Mouse (Mus musculus) erythroid progenitor cell, adult 5-6 weeks (primary cell): Measurements from ENCODE around the gene Hist1h2af. TPM values are rescaled to one million over a fixed set of nuclear protein-coding genes. Genes with fewer than 3 reads are reported as not detected.

Source experiments
- ATAC-seq: replicated peaks from 2 replicates; pipeline ENCODE4 v1.8.0; 2016; ENCODE audit warnings: moderate number of reproducible peaks, mild to moderate bottlenecking, moderate TSS enrichment, inconsistent platforms; ENCODE audit not compliant: poor library complexity, low FRiP score, severe bottlenecking
- total RNA-seq, 2 experiments: library from RNA; stranded (forward) in 1 of 2; stranded (reverse) in 1 of 2; fragments of 150-400 nt in 1 of 2; fragments of 186-747, 209-891 nt in 1 of 2; gene quantifications; 2 replicates each; pipeline versions ENCODE4 v1.2.3 to v1.2.4; 2015 to 2017; ENCODE audit warnings: low replicate concordance in 2 of 2

Gene Hist1h2af
- total RNA-seq, 2 experiments from 2014 or later, result 320 to 7,993 TPM

- no peak for ATAC-seq
These were observed 23.6 kb upstream of the Hist1h2af start for GRCm38 (mm10) chr13:23510127-23510526.

DNA sequence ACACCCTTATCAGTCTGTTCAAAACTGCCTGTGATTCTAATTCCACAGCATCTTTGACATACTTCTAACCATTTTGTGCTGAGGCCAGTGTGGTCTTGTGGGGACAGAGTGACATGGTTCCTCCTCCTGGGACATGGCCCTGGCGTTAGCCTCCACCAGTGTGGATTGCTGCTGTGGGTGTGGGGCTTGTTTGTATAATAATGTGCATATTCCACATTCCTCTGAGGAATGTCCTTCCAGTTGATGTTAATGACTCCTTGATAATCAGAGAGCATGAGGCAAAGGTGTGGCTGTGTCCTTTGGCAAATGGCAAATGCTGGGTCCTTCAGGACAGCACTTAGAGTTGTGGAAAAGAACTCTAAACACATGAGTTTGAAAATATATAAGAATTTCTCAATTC, 20.2 kb upstream of the Hist1h2af start:
- no peak for ATAC-seq

DNA sequence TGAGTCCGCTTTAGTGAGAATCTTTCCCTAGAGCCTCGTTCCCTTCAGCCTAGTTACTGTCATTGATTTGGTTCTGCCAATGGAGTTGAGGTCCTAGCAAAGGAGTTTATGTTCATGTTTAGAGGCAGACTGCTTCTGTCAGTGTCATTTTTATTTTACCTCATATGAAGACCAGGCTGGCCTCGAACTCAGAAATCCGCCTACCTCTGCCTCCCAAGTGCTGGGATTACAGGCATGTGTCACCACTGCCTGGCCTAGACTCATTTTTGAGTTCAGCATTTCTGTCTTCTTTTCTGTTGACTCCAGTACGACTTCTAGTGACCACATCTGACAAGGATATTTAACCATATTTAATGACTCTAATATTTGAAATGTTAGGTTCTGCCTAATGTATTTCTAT, 18.4 kb upstream of the Hist1h2af start:
- no peak for ATAC-seq

- no peak for ATAC-seq
These were observed 17.7 kb upstream of the Hist1h2af start for GRCm38 (mm10) chr13:23515826-23516620.

DNA sequence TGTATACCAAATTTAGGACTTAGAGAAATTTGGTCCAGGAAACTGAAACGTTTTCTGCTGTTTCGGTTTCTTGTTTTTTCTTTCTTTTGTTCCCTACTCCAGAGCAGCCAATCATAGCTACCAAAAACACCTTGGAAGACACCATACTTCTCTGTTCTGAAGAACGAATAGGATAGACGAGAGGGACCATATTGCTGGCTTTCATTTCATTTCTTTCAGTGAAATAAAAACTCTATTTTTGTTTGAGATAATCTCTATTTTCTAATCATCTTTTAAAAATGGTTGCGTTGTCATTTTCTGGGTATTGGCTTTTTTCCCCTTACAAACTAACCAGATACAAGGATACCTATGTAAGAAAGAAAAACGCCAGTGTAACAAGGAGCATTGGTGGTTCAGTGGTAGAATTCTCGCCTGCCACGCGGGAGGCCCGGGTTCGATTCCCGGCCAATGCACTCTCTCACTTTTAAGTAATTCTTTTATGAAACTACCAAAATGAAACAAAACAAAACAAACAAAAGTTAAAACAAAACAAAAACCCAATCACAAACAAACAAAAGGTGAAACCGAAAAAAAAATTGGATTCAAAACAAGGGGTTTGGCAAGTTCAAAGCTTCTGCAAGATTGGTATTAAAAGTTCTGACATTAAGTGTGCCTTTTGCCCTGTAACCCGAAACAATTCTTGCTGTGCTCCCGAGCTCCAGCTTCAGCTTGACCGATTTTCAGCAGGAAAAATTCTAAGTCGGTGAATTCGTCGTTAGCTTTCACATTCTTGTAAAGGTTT, 16.7 kb upstream of the Hist1h2af start:
- ATAC-seq, result peak; percentile 27; the same call in 1 of the 2 replicates

- peak; percentile 66 for ATAC-seq
These were observed 16.0 kb upstream of the Hist1h2af start for GRCm38 (mm10) chr13:23517603-23518294.

GRCm38 (mm10) chr13:23518295-23518603, 15.5 kb upstream of the Hist1h2af start:
- ATAC-seq, result peak; percentile 13

DNA sequence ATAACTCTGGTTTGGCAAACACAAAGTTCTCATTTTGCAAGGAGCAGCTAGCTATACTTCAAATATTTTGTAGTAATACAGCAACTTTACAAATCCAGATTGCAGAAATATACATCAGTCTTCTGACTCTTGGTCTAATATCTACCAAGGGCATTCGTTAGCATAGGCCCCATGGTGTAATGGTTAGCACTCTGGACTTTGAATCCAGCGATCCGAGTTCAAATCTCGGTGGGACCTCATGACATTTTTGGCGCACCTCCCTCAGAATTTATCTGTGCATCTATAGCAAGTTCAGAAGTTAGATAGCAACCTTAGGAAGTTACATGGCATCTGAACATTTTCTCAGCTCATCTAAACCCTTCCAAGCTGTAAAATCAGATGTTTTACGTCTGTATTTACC, 14.8 kb upstream of the Hist1h2af start:
- peak; percentile 36 for ATAC-seq

- peak; percentile 31 for ATAC-seq
These were observed 14.3 kb upstream of the Hist1h2af start for GRCm38 (mm10) chr13:23519416-23519815.

DNA sequence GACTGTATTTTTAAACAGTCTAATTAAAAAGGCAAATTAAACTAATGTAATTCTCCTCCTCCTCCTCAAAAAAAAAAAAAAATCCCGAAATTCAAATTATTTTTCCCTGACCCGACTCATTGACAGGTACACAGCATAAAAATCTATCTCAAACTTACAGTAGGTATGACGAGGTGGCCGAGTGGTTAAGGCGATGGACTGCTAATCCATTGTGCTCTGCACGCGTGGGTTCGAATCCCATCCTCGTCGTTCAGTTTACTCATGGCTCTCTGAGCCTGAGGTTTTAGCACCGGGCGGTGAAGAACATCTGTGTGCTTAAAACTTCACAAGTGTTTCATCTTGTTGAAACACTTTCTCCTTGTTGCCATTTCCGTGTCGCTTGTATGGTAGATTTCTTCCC, 12.0 kb upstream of the Hist1h2af start:
- no peak for ATAC-seq

GRCm38 (mm10) chr13:23523976-23524375, 9.7 kb upstream of the Hist1h2af start:
- ATAC-seq, result no peak

- ATAC-seq, result peak; percentile 61; the same call in 1 of the 2 replicates
These were observed 9.1 kb upstream of the Hist1h2af start for GRCm38 (mm10) chr13:23524654-23525053.

GRCm38 (mm10) chr13:23525901-23526300, 7.8 kb upstream of the Hist1h2af start:
- ATAC-seq, result no peak

DNA sequence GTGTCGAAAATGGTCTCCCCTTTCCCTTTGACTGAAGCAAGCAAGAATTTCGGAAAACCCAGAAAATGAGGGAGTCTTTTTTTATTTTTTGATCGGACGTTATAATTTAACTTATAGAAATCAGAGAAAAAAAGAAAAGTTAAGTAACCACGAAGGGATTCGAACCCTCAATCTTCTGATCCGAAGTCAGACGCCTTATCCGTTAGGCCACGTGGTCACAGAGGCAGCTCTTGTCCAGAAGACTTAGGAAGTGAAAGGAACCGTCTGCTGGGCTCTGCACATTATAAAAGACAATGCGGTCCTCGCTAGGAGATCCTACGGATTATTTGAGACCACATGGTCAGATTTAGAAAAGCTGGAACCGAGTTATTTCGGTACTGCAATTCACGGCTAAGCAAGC, 7.4 kb upstream of the Hist1h2af start:
- ATAC-seq, result peak; percentile 36; the same call in 1 of the 2 replicates

GRCm38 (mm10) chr13:23529005-23529404, 4.7 kb upstream of the Hist1h2af start:
- ATAC-seq, result no peak

- ATAC-seq, result no peak
These were observed 4.1 kb upstream of the Hist1h2af start for GRCm38 (mm10) chr13:23529480-23530165.

GRCm38 (mm10) chr13:23530181-23530900, 3.4 kb upstream of the Hist1h2af start:
- no peak for ATAC-seq

GRCm38 (mm10) chr13:23530901-23531875, 2.5 kb upstream of the Hist1h2af start, which contains the start of gene Hist1h4h:
Hist1h4h (plus strand) TSS chr13:23531050.
- ATAC-seq, result peak; percentile 50
